Mouse (Mus musculus): Measurements from ENCODE around the gene Ccl27a. TPM values are rescaled to one million over a fixed set of nuclear protein-coding genes. Genes with fewer than 3 reads are reported as not detected.

The Ccl27a gene
- polyA plus RNA-seq, 1 experiment from 2014 or later: 219 TPM

Other genes with a start within 250 kb of the Ccl27a start
- gene Fam219a, start 204.7 kb downstream of the Ccl27a start, polyA plus RNA-seq (2015; fragmentation: Nextera tagmentation; extraction: Ambion mirVana): 13.7 and 14.2 TPM in 2 replicates
- gene Dnaic1, start 204.5 kb downstream of the Ccl27a start, polyA plus RNA-seq (2015; fragmentation: Nextera tagmentation; extraction: Ambion mirVana): 1.2 and 1.7 TPM in 2 replicates
- gene Enho, start 133.9 kb downstream of the Ccl27a start, polyA plus RNA-seq (2015; fragmentation: Nextera tagmentation; extraction: Ambion mirVana): 51.5 and 68.4 TPM in 2 replicates
- gene Cntfr, start 77.2 kb downstream of the Ccl27a start, polyA plus RNA-seq (2015; fragmentation: Nextera tagmentation; extraction: Ambion mirVana): 12.3 and 16.7 TPM in 2 replicates
- gene Il11ra1, start 74.3 kb downstream of the Ccl27a start, polyA plus RNA-seq (2015; fragmentation: Nextera tagmentation; extraction: Ambion mirVana): 28.3 and 29.2 TPM in 2 replicates
- gene Rpp25l, start 60.7 kb downstream of the Ccl27a start, polyA plus RNA-seq (2015; fragmentation: Nextera tagmentation; extraction: Ambion mirVana): 51.7 and 60.5 TPM in 2 replicates
- gene Dctn3, start 51.1 kb downstream of the Ccl27a start, polyA plus RNA-seq (2015; fragmentation: Nextera tagmentation; extraction: Ambion mirVana): 304 and 315 TPM in 2 replicates
- not detected in 2 replicates for gene Arid3c, start 43.1 kb downstream of the Ccl27a start, polyA plus RNA-seq (2015; fragmentation: Nextera tagmentation; extraction: Ambion mirVana)
- 21.2 and 30.2 TPM in 2 replicates for gene Galt, start 19.0 kb downstream of the Ccl27a start, polyA plus RNA-seq (2015; fragmentation: Nextera tagmentation; extraction: Ambion mirVana)
- gene Sigmar1, start 18.1 kb downstream of the Ccl27a start, polyA plus RNA-seq (2015; fragmentation: Nextera tagmentation; extraction: Ambion mirVana): 48.0 and 55.8 TPM in 2 replicates
- gene Gm21541, start 129.4 kb upstream of the Ccl27a start, polyA plus RNA-seq (2015; fragmentation: Nextera tagmentation; extraction: Ambion mirVana): not detected in 2 replicates
- gene Gm20878, start 167.3 kb upstream of the Ccl27a start, polyA plus RNA-seq (2015; fragmentation: Nextera tagmentation; extraction: Ambion mirVana): 11.8 and 14.6 TPM in 2 replicates
- 0.77 and 0.91 TPM in 2 replicates for gene Fam205a4, start 191.8 kb upstream of the Ccl27a start, polyA plus RNA-seq (2015; fragmentation: Nextera tagmentation; extraction: Ambion mirVana)

Measured in forebrain, embryonic 16.5 days (tissue).